In genomic region chr6:48646995-48647394, GRCm38 (mm10) we compare ENCODE assay signal across 7 mouse cellular contexts. TPM values are rescaled to one million over a fixed set of nuclear protein-coding genes. Genes with fewer than 3 reads are reported as not detected.
A peak's percentile ranks its signal among the peaks of the same experiment; 100 is the strongest.
DNase-seq lines count a peak whose midpoint lies in the region; ATAC-seq and TF ChIP-seq lines count a peak whose summit lies in the region.

Gene Gimap8 (plus strand): TSS chr6:48647234.

- no peak within 1 kb of the TSS for H3K27ac ChIP-seq in cerebellum, adult 2 months (ENCODE audit: insufficient read depth, low read length)

- 38% methylated on average over 3 of the region's 3 CpGs for WGBS in cerebellum, adult 2 months

- peak; percentile 51 for DNase-seq in R1 (ENCODE audit: low read depth, low spot score)
- DNase-seq in heart, adult 9 months (ENCODE audit: low spot score in 2 of 2), result peak; percentile 66
- peak; percentile 84 for DNase-seq in kidney, postnatal 14 days
- peak; percentile 82 to 88 for DNase-seq in natural killer cell, adult 2 months (ENCODE audit: low spot score in 2 of 2)
- no peak for DNase-seq in layer of hippocampus, adult 8-10 months (ENCODE audit: low spot score in 2 of 2)
- no peak for DNase-seq in cerebellum, adult 2 months

- no peak within 1 kb of the TSS for H3K4me3 ChIP-seq in cerebellum, adult 2 months (replicated peaks; ENCODE audit: insufficient read depth, low read depth, low read length)

- no peaks in the 10 kb centered on the region for H3K27me3 ChIP-seq in cerebellum, adult 2 months (ENCODE audit: control insufficient read depth, insufficient read depth, low read length)

- no peaks in the 10 kb centered on the region for H3K4me1 ChIP-seq in cerebellum, adult 2 months (ENCODE audit: control insufficient read depth, insufficient read depth, low read length)

- peak; percentile 89 for ATAC-seq in CD4-positive, CD25-positive, alpha-beta regulatory T cell, adult 4 months

- TF ChIP-seq POLR2A in cerebellum, adult 2 months (IDR thresholded peaks at IDR 0.05; ENCODE audit: borderline replicate concordance, insufficient read depth, low read length), result no peak

- no peak for TF ChIP-seq CTCF in cerebellum, adult 2 months (IDR thresholded peaks at IDR 0.05; ENCODE audit: borderline replicate concordance, insufficient read depth, low read depth, low read length)

RNA-seq across cellular contexts. Expression of gene Gimap8, which starts in this region (rescaled TPM):
- 100 to 1,000 TPM; 149 to 213 TPM for polyA plus RNA-seq in CD4-positive, CD25-positive, alpha-beta regulatory T cell, adult 4 months (2017; shearing (Covaris generic))
- total RNA-seq in layer of hippocampus, adult 8-10 months (2022), result 1 to 10 TPM in 1 of 4 experiments, under 1 TPM in 3; 0.56 to 1.1 (median 0.89) TPM
- polyA plus RNA-seq in cerebellum, adult 2 months (2012; rRNA removed), result 1.3 TPM in 2 replicates

Comparison
In these comparisons a context has a peak if more than half of its experiments do, and no peak if none do; other contexts are left out.
1. RNA of gene Gimap8 (polyA plus RNA-seq): 149 to 213 TPM in CD4-positive, CD25-positive, alpha-beta regulatory T cell, adult 4 months; 1.3 TPM in cerebellum, adult 2 months; every median in the first group is over 10 times any median in the second.
2. DNase-seq: peak in R1 (single experiment), heart, adult 9 months (2 of 2), kidney, postnatal 14 days (single experiment) and natural killer cell, adult 2 months (2 of 2); none in layer of hippocampus, adult 8-10 months (0 of 2) and cerebellum, adult 2 months (0 of 2).